In the genomic region with DNA sequence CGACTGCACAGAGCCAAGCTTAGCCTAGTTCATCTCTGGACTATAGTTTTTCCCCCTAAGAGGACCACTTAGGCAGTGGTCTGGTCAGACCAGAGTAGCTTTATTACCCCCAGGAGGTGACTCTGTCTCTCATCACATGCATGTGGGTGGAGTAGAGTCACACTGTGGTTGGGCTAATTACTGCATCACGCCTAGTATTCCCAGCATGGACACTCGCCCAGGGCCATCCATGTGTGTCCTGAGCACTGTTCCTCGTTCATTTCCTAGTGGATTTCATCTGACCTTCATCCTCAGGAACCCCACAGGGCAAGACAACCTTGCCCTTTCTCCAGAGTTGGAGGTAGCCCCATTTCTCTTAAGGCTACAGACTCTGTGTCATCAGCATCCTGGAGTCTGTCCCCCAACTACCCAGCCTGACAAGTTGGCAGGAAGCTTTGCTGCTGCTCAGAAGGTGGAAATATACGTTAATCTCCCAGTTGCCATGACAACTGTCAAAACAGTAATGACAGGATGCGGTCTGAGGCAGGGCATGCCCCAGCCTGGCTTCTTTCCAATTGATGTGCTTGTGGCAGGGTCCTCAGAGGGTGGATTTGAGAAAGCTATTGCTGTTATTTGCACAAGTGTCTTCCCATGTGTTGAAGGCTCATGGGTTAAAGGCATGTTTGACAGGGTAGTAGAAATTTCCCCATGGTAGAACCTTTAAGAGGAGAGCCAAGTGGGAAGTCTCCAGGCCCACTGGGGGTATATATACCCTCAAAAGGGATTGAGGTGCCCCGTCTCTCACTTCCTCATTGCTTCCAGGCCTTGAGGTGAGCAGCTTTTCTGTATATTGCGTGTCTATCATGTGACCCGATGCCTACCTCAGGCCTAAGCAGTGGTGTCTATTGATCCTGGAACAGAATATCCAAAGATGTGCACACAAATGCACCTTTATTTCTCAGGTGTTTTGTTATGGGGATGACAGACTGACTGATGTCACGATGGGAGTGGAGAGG, we compare ENCODE assay signal across 9 mouse cellular contexts. TPM values are rescaled to one million over a fixed set of nuclear protein-coding genes. Genes with fewer than 3 reads are reported as not detected.
A peak's percentile ranks its signal among the peaks of the same experiment; 100 is the strongest.
DNase-seq lines count a peak whose midpoint lies in the region; ATAC-seq and TF ChIP-seq lines count a peak whose summit lies in the region.
"Had no signal": no experiment of that assay in that cellular context is flagged by ENCODE, and none has a peak within 500 bp of the region (broad histone marks: within the 10 kb centered on the region; RNA-seq: fewer than 3 reads in every experiment).

No protein-coding gene starts in this region.

- no peak for TF ChIP-seq POLR2A in lung, adult 2 months (IDR thresholded peaks at IDR 0.05; ENCODE audit: borderline replicate concordance, extremely low read depth, low read depth, low read length)
- TF ChIP-seq POLR2A in thymus, adult 2 months (IDR thresholded peaks at IDR 0.05; ENCODE audit: control insufficient read depth, extremely low read depth, insufficient read depth, low read length, poor library complexity) = no peak

- no peak for TF ChIP-seq EP300 in stomach, postnatal 0 days (optimal IDR thresholded peaks at IDR 0.05)

- no peak overlapping the region for H3K4me3 ChIP-seq in lung, adult 2 months (replicated peaks; ENCODE audit: extremely low read depth, low read depth, low read length)
- H3K4me3 ChIP-seq in thymus, adult 2 months (ENCODE audit: control insufficient read depth, insufficient read depth, low read length) = no peak overlapping the region
- H3K4me3 ChIP-seq in stomach, postnatal 0 days (ENCODE audit: low read depth, low read length) = no peak overlapping the region

- H3K36me3 ChIP-seq in thymus, adult 2 months (ENCODE audit: control insufficient read depth, insufficient read depth, low read length) = no peaks in the 10 kb centered on the region
- H3K36me3 ChIP-seq in stomach, postnatal 0 days (ENCODE audit: control insufficient read depth, insufficient read depth, low read length) = no peaks in the 10 kb centered on the region

- 69% methylated on average over 10 of the region's 10 CpGs for WGBS in lung, adult 2 months
- WGBS in thymus, adult 2 months = 33% methylated on average over 10 of the region's 10 CpGs
- 56% methylated on average over 10 of the region's 10 CpGs for WGBS in stomach, postnatal 0 days

- ATAC-seq in stomach, postnatal 0 days (ENCODE audit: low FRiP score, low TSS enrichment) = no peak

- no peaks in the 10 kb centered on the region for H3K9me3 ChIP-seq in stomach, postnatal 0 days (ENCODE audit: control insufficient read depth, low read length)

- H3K4me2 ChIP-seq in stomach, postnatal 0 days (replicated peaks; ENCODE audit: low read depth) = no peak overlapping the region

- intact Hi-C loops in gastrocnemius, postnatal 14 days (cut with DNase I; ENCODE audit: low total_unique reads) = no loop called here

- no peaks in the 10 kb centered on the region for H3K4me1 ChIP-seq in lung, adult 2 months (ENCODE audit: control insufficient read depth, insufficient read depth, low read length)
- peaks cover 30% of the 10 kb centered on the region for H3K4me1 ChIP-seq in thymus, adult 2 months (replicated peaks; ENCODE audit: control insufficient read depth, insufficient read depth, low read length)
- H3K4me1 ChIP-seq in stomach, postnatal 0 days (replicated peaks; ENCODE audit: control insufficient read depth, insufficient read depth) = no peaks in the 10 kb centered on the region

- peak; percentile 12 to 15 for DNase-seq in lung, adult 18-20 months
- DNase-seq in lung, adult 2 months = no peak
- DNase-seq in c-Kit-positive CD71-positive TER-119-positive erythroid progenitor cells, embryonic 14.5 days (ENCODE audit: low spot score) = peak; percentile 21
- DNase-seq in lung, postnatal 10 days = peak; percentile 70
- peak; percentile 78 for DNase-seq in thymus, adult 2 months
- no peak for DNase-seq in stomach, postnatal 0 days (ENCODE audit: low spot score)
- no peak for DNase-seq in gastrocnemius, postnatal 14 days
- DNase-seq in cerebellum, adult 9-10 months = no peak
- DNase-seq: layer of hippocampus, adult 9-11 months had no signal

- H3K27ac ChIP-seq in thymus, adult 2 months (ENCODE audit: control insufficient read depth, insufficient read depth, low read length) = peak overlapping the region; percentile 79
- H3K27ac ChIP-seq in stomach, postnatal 0 days (replicated peaks) = no peak overlapping the region

- TF ChIP-seq CTCF in lung, adult 2 months (IDR thresholded peaks at IDR 0.05; ENCODE audit: insufficient read depth, low read length) = no peak
- no peak for TF ChIP-seq CTCF in thymus, adult 2 months (IDR thresholded peaks at IDR 0.05; ENCODE audit: borderline replicate concordance, control insufficient read depth, extremely low read depth, insufficient read depth, low read length, poor library complexity)
- TF ChIP-seq CTCF in stomach, postnatal 0 days (IDR thresholded peaks at IDR 0.05; ENCODE audit: low read depth) = no peak

- H3K27me3 ChIP-seq in thymus, adult 2 months (ENCODE audit: control insufficient read depth, insufficient read depth, low read length) = no peaks in the 10 kb centered on the region
- H3K27me3 ChIP-seq in stomach, postnatal 0 days (ENCODE audit: control insufficient read depth, insufficient read depth, low read length) = no peaks in the 10 kb centered on the region

- H3K9ac ChIP-seq in stomach, postnatal 0 days (ENCODE audit: low read length) = no peak overlapping the region

RNA-seq across cellular contexts. Expression of a gene that starts 20.4 kb away (rescaled TPM):
- polyA plus RNA-seq in lung, adult 2 months (2012; rRNA removed) = 15.0 and 23.3 TPM in 2 replicates
- 156 and 182 TPM in 2 replicates for polyA plus RNA-seq in thymus, adult 2 months (2012; rRNA removed)
- 6.7 and 8.0 TPM in 2 replicates for polyA plus RNA-seq in stomach, postnatal 0 days (2015; fragmentation: Nextera tagmentation; extraction: Ambion mirVana)
- total RNA-seq in gastrocnemius, postnatal 14 days (2021) = 100 to 1,000 TPM; 126 to 130 TPM

RNA-seq across cellular contexts. Expression of a gene that starts 32.6 kb away (rescaled TPM):
- polyA plus RNA-seq in lung, adult 2 months (2012; rRNA removed) = 43.5 and 60.1 TPM in 2 replicates
- 15.0 and 16.2 TPM in 2 replicates for polyA plus RNA-seq in thymus, adult 2 months (2012; rRNA removed)
- 37.1 and 39.1 TPM in 2 replicates for polyA plus RNA-seq in stomach, postnatal 0 days (2015; fragmentation: Nextera tagmentation; extraction: Ambion mirVana)
- total RNA-seq in gastrocnemius, postnatal 14 days (2021) = 10 to 100 TPM; 10.1 to 33.9 TPM

Comparison
In these comparisons a context has a peak if more than half of its experiments do, and no peak if none do; other contexts are left out.
1. DNase-seq: peak in lung, adult 18-20 months (2 of 2), c-Kit-positive CD71-positive TER-119-positive erythroid progenitor cells, embryonic 14.5 days (single experiment), lung, postnatal 10 days (single experiment) and thymus, adult 2 months (single experiment); none in lung, adult 2 months (single experiment), stomach, postnatal 0 days (single experiment), gastrocnemius, postnatal 14 days (single experiment) and cerebellum, adult 9-10 months (single experiment).